Mouse (Mus musculus) heart, adult 2 months (tissue): ENCODE data around the gene Gm15056.

ENCODE experiments used
- CTCF ChIP-seq: fragments of 200-600 bp; IDR thresholded peaks from 2 replicates; pipeline ENCODE4 v1.8.1; 2022; ENCODE audit warnings: antibody characterized with exemption, mild to moderate bottlenecking, moderate library complexity
- EP300 ChIP-seq: fragments of 200-500 bp; IDR thresholded peaks from 2 replicates; pipeline ENCODE4 v1.6.1; 2011; ENCODE audit warnings: low read depth, low read length, control low read depth; ENCODE audit not compliant: insufficient read depth

- TF ChIP-seq CTCF (no peak), EP300 (no peak)
These were observed 5.8 kb upstream of the Gm15056 start for GRCm38 (mm10) chr8:20908256-20908655.
